34 mouse cellular contexts compared by ENCODE assay signal in genomic region chr14:77558910-77559309, GRCm38 (mm10).
"Had no signal": no experiment of that assay in that cellular context is flagged by ENCODE, and none has a peak within 500 bp of the region (broad histone marks: within the 10 kb centered on the region; RNA-seq: fewer than 3 reads in every experiment).

No protein-coding gene starts in this region.

- H3K4me2 ChIP-seq: heart, embryonic 11.5 days; heart, embryonic 12.5 days; heart, embryonic 13.5 days; heart, embryonic 15.5 days; hindbrain, embryonic 12.5 days; hindbrain, embryonic 13.5 days; hindbrain, embryonic 14.5 days; hindbrain, embryonic 15.5 days; intestine, embryonic 15.5 days; kidney, embryonic 15.5 days had no signal

- H3K4me1 ChIP-seq: hindbrain, embryonic 12.5 days; hindbrain, embryonic 15.5 days; intestine, embryonic 15.5 days; kidney, embryonic 15.5 days had no signal

- H3K27me3 ChIP-seq: heart, embryonic 12.5 days; heart, embryonic 13.5 days; heart, embryonic 15.5 days; hindbrain, embryonic 12.5 days; hindbrain, embryonic 13.5 days; hindbrain, embryonic 15.5 days; intestine, embryonic 15.5 days; kidney, embryonic 15.5 days had no signal

- H3K36me3 ChIP-seq: heart, embryonic 10.5 days; heart, embryonic 12.5 days; heart, embryonic 13.5 days; heart, embryonic 15.5 days; hindbrain, embryonic 10.5 days; hindbrain, embryonic 12.5 days; hindbrain, embryonic 13.5 days; hindbrain, embryonic 15.5 days; intestine, embryonic 15.5 days; kidney, embryonic 15.5 days had no signal

- H3K9ac ChIP-seq: heart, embryonic 12.5 days; heart, embryonic 13.5 days; heart, embryonic 15.5 days; hindbrain, embryonic 12.5 days; hindbrain, embryonic 13.5 days; hindbrain, embryonic 14.5 days; hindbrain, embryonic 15.5 days; intestine, embryonic 15.5 days; kidney, embryonic 15.5 days had no signal

- DNase-seq: heart, adult 2 months; heart, postnatal 10 days; heart, postnatal 14 days; heart, postnatal 4 days; kidney, adult 11 months; kidney, adult 18-20 months; kidney, adult 2 months; kidney, adult 8-10 months; kidney, adult 9 months; kidney, postnatal 10 days; kidney, postnatal 14 days; kidney, postnatal 25 days; kidney, postnatal 36 days; kidney, postnatal 4 days; layer of hippocampus, adult 9-11 months; layer of hippocampus, postnatal 36 days had no signal

- H3K27ac ChIP-seq: heart, adult 2 months; hindbrain, embryonic 10.5 days; hindbrain, embryonic 12.5 days; hindbrain, embryonic 13.5 days; hindbrain, embryonic 14.5 days; hindbrain, embryonic 15.5 days; hindbrain, postnatal 0 days; intestine, embryonic 15.5 days; kidney, embryonic 15.5 days; kidney, postnatal 0 days had no signal

- H3K9me3 ChIP-seq: heart, embryonic 10.5 days; heart, embryonic 12.5 days; heart, embryonic 13.5 days; heart, embryonic 15.5 days; hindbrain, embryonic 10.5 days; hindbrain, embryonic 12.5 days; hindbrain, embryonic 13.5 days; hindbrain, embryonic 15.5 days; intestine, embryonic 15.5 days; kidney, embryonic 15.5 days had no signal

- ATAC-seq: hindbrain, embryonic 16.5 days; hindbrain, postnatal 0 days; inflammation-experienced regulatory T-cells, adult 6 months; intestine, embryonic 15.5 days; intestine, postnatal 0 days had no signal

- H3K4me3 ChIP-seq: heart, adult 2 months; heart, embryonic 10.5 days; heart, embryonic 12.5 days; heart, embryonic 13.5 days; heart, embryonic 15.5 days; hindbrain, embryonic 10.5 days; hindbrain, embryonic 12.5 days; hindbrain, embryonic 13.5 days; hindbrain, embryonic 15.5 days; intestine, embryonic 15.5 days; kidney, embryonic 15.5 days; layer of hippocampus, adult 2 months had no signal
